Mouse (Mus musculus): ENCODE measurements around the gene Tctex1d4. TPM values are rescaled to one million over a fixed set of nuclear protein-coding genes. Genes with fewer than 3 reads are reported as not detected.
A peak's percentile ranks its signal among the peaks of the same experiment; 100 is the strongest.

The Tctex1d4 gene
- total and polyA plus RNA-seq, 3 experiments = 0.31 to 1.3 TPM; not detected in 1

- TF ChIP-seq NRF1 (IDR thresholded peaks at IDR 0.05; ENCODE audit: insufficient read depth, low read depth, low read length, poor library complexity, severe bottlenecking) = no peak
- no peak for TF ChIP-seq POLR2AphosphoS5 (IDR thresholded peaks at IDR 0.05; ENCODE audit: borderline replicate concordance, low read depth, low read length)
- peak; percentile 17 for TF ChIP-seq MYB (IDR thresholded peaks at IDR 0.05; ENCODE audit: low read depth, low read length)
- no peak for TF ChIP-seq MAFK (IDR thresholded peaks at IDR 0.05; ENCODE audit: borderline replicate concordance, low read depth, low read length)
Measured at GRCm38 (mm10) chr4:117149291-117150211, 23.0 kb downstream of the Tctex1d4 start (continued).

GRCm38 (mm10) chr4:117150212-117150733 lies 23.7 kb downstream of the Tctex1d4 start:
- TF ChIP-seq POLR2AphosphoS2 (IDR thresholded peaks at IDR 0.05; ENCODE audit: low read length) (peak; percentile 10; the same call in 1 of the 2 replicates), TBP (IDR thresholded peaks at IDR 0.05; ENCODE audit: low read depth, low read length) (no peak), MYC (IDR thresholded peaks at IDR 0.05; ENCODE audit: low read depth, low read length) (no peak), SIN3A (IDR thresholded peaks at IDR 0.05; ENCODE audit: low read length) (no peak), CHD1 (IDR thresholded peaks at IDR 0.05; ENCODE audit: low read depth, low read length) (no peak), POLR2A (IDR thresholded peaks at IDR 0.05; ENCODE audit: control insufficient read depth in 1 of 2, insufficient read depth in 1 of 2, low read depth in 1 of 2, low read length in 2 of 2, poor library complexity in 1 of 2) (peak in 1 of 2 experiments; percentile 64; a peak in 2 of 4 replicates), ELF1 (IDR thresholded peaks at IDR 0.05; ENCODE audit: low read depth, low read length) (no peak), MXI1 (IDR thresholded peaks at IDR 0.05; ENCODE audit: low read depth, low read length) (no peak), ZC3H11A (IDR thresholded peaks at IDR 0.05; ENCODE audit: low read depth, low read length) (no peak), EP300 (IDR thresholded peaks at IDR 0.05; ENCODE audit: low read depth in 1 of 2, low read length in 2 of 2) (no peak), GABPA (IDR thresholded peaks at IDR 0.05; ENCODE audit: low read depth, low read length) (no peak)
- H3K9ac ChIP-seq (ENCODE audit: control insufficient read depth, low read depth, low read length, poor library complexity, severe bottlenecking) = no peak overlapping the region
- peaks cover 0 to 18% of the 10 kb centered on the region in 2 experiments; a peak in 2 of 4 replicates for H3K4me1 ChIP-seq (ENCODE audit: control insufficient read depth in 1 of 2, insufficient read depth in 2 of 2, low read length in 2 of 2)
- H3K9me3 ChIP-seq (replicated peaks; ENCODE audit: insufficient read depth, low read length) = no peaks in the 10 kb centered on the region
- H3K4me3 ChIP-seq (ENCODE audit: control insufficient read depth in 1 of 2, insufficient read depth in 1 of 2, low read depth in 2 of 2, low read length in 2 of 2) = no peak overlapping the region
- peak; percentile 48 for DNase-seq (ENCODE audit: low read depth, low spot score)
- peaks cover 33% of the 10 kb centered on the region for H3K79me2 ChIP-seq (ENCODE audit: control insufficient read depth, insufficient read depth, low read length, poor library complexity)
- H3K27me3 ChIP-seq (ENCODE audit: control insufficient read depth in 1 of 2, insufficient read depth in 2 of 2, low read length in 2 of 2) = no peaks in the 10 kb centered on the region
- peak overlapping the region; percentile 4; the same call in 1 of the 2 replicates for H3K27ac ChIP-seq (ENCODE audit: control insufficient read depth, low read depth, low read length)
- H3K36me3 ChIP-seq (ENCODE audit: control insufficient read depth in 1 of 2, insufficient read depth in 2 of 2, low read length in 2 of 2) = peaks cover 16 to 19% of the 10 kb centered on the region in 2 experiments

- peaks cover 38% of the 10 kb centered on the region for H3K79me2 ChIP-seq (ENCODE audit: control insufficient read depth, insufficient read depth, low read length, poor library complexity)
- no peaks in the 10 kb centered on the region for H3K27me3 ChIP-seq (ENCODE audit: control insufficient read depth in 1 of 2, insufficient read depth in 2 of 2, low read length in 2 of 2)
- no peak overlapping the region for H3K4me3 ChIP-seq (ENCODE audit: control insufficient read depth in 1 of 2, insufficient read depth in 1 of 2, low read depth in 2 of 2, low read length in 2 of 2)
- H3K9ac ChIP-seq (ENCODE audit: control insufficient read depth, low read depth, low read length, poor library complexity, severe bottlenecking) = no peak overlapping the region
- DNase-seq (ENCODE audit: low read depth, low spot score) = peak; percentile 37
- H3K4me1 ChIP-seq (ENCODE audit: control insufficient read depth in 1 of 2, insufficient read depth in 2 of 2, low read length in 2 of 2) = peaks cover 0 to 18% of the 10 kb centered on the region in 2 experiments; a peak in 2 of 4 replicates
- H3K27ac ChIP-seq (ENCODE audit: control insufficient read depth, low read depth, low read length) = peak overlapping the region; percentile 0; the same call in 1 of the 2 replicates
- no peaks in the 10 kb centered on the region for H3K9me3 ChIP-seq (replicated peaks; ENCODE audit: insufficient read depth, low read length)
- peaks cover 16 to 19% of the 10 kb centered on the region in 2 experiments for H3K36me3 ChIP-seq (ENCODE audit: control insufficient read depth in 1 of 2, insufficient read depth in 2 of 2, low read length in 2 of 2)
- TF ChIP-seq EP300 (IDR thresholded peaks at IDR 0.05; ENCODE audit: low read depth in 1 of 2, low read length in 2 of 2) (no peak), POLR2A (IDR thresholded peaks at IDR 0.05; ENCODE audit: control insufficient read depth in 1 of 2, insufficient read depth in 1 of 2, low read depth in 1 of 2, low read length in 2 of 2, poor library complexity in 1 of 2) (peak in 1 of 2 experiments; percentile 29; a peak in 1 of 4 replicates), POLR2AphosphoS2 (IDR thresholded peaks at IDR 0.05; ENCODE audit: low read length) (peak; percentile 21), USF1 (IDR thresholded peaks at IDR 0.05; ENCODE audit: low read depth, low read length) (no peak)
Measured at GRCm38 (mm10) chr4:117151416-117151815, 24.8 kb downstream of the Tctex1d4 start.

Measured in MEL (cell line).